Mouse (Mus musculus) hindbrain, embryonic 14.5 days (tissue): ENCODE data around the gene Fam83f. TPM values are rescaled to one million over a fixed set of nuclear protein-coding genes. Genes with fewer than 3 reads are reported as not detected.

Source experiments
- ATAC-seq: fragments of 200-750 bp; cut with Nextera tagmentation; 2 replicates; pipeline ENCODE4 v1.8.0; 2017; ENCODE audit warnings: moderate number of reproducible peaks, mild to moderate bottlenecking, moderate TSS enrichment, moderate library complexity; ENCODE audit not compliant: low FRiP score
- DNase-seq: peaks from one replicate; pipeline ENCODE4 v3.0.0-alpha.2; 2015; ENCODE audit warnings: low spot score
- H3K27ac ChIP-seq: fragments of 300-500 bp; sonication (generic); 2 replicates; pipeline ENCODE4 v1.5.1; 2014; ENCODE audit warnings: mild to moderate bottlenecking, moderate library complexity
- H3K27me3 ChIP-seq: fragments of 300-500 bp; sonication (generic); 2 replicates; pipeline ENCODE4 v1.6.1; 2014; ENCODE audit warnings: mild to moderate bottlenecking, low read length, mixed read lengths; ENCODE audit not compliant: control insufficient read depth, insufficient read depth
- H3K36me3 ChIP-seq: fragments of 300-500 bp; sonication (generic); replicated peaks from 2 replicates; pipeline ENCODE4 v1.6.1; 2014; ENCODE audit not compliant: control insufficient read depth, insufficient read depth
- H3K4me1 ChIP-seq: fragments of 300-500 bp; sonication (generic); replicated peaks from 2 replicates; pipeline ENCODE4 v1.6.1; 2014; ENCODE audit warnings: antibody characterized with exemption, low read length, mixed read lengths; ENCODE audit not compliant: control insufficient read depth, insufficient read depth
- H3K4me2 ChIP-seq: fragments of 300-500 bp; sonication (generic); replicated peaks from 2 replicates; pipeline ENCODE4 v1.6.1; 2014; ENCODE audit warnings: mild to moderate bottlenecking, moderate library complexity
- H3K4me3 ChIP-seq: fragments of 300-500 bp; sonication (generic); replicated peaks from 2 replicates; pipeline ENCODE4 v1.5.1; 2014; ENCODE audit warnings: mild to moderate bottlenecking, low read length
- H3K9ac ChIP-seq: fragments of 300-500 bp; sonication (generic); 2 replicates; pipeline ENCODE4 v1.6.1; 2014
- H3K9me3 ChIP-seq: fragments of 300-500 bp; sonication (generic); 2 replicates; pipeline ENCODE4 v1.6.1; 2016; ENCODE audit warnings: low read length; ENCODE audit not compliant: control insufficient read depth
- WGBS: fragments of 180-500 bp; shearing (Covaris S2); extraction: QIAGEN DNeasy Blood & Tissue Kit; methylation state at CpG from one replicate; pipeline ENCODE4 v1.1.7; 2014; 5-methylcytosine and 5-hydroxymethylcytosine counted together
- microRNA-seq: library from miRNA; unstranded; fragments of <30 nt; microRNA quantifications from one replicate; pipeline ENCODE4, GENCODE M21; 2016
- polyA plus RNA-seq: library from polyadenylated mRNA; unstranded; fragments of >200 nt; fragmentation: Nextera tagmentation; extraction: Ambion mirVana; gene quantifications from 2 replicates; pipeline ENCODE4 v1.2.1, GENCODE M21; 2014

Fam83f gene
- polyA plus RNA-seq, 1 experiment from 2014 or later: 0.20 TPM

GRCm38 (mm10) chr15:80742991-80743474 lies 71.4 kb downstream of the Fam83f start:
- no peak overlapping the region for H3K27ac ChIP-seq
- H3K4me2 ChIP-seq: no peak overlapping the region
- no peaks in the 10 kb centered on the region for H3K9me3 ChIP-seq
- H3K27me3 ChIP-seq: no peaks in the 10 kb centered on the region
- 93% methylated on average over 3 of the region's 3 CpGs for WGBS
- no peak overlapping the region for H3K4me3 ChIP-seq
- no peak overlapping the region for H3K9ac ChIP-seq
- DNase-seq (no peak), ATAC-seq (no peak)
- no peaks in the 10 kb centered on the region for H3K4me1 ChIP-seq
- H3K36me3 ChIP-seq: no peaks in the 10 kb centered on the region

GRCm38 (mm10) chr15:80743606-80744005 lies 72.0 kb downstream of the Fam83f start:
- no peaks in the 10 kb centered on the region for H3K36me3 ChIP-seq
- H3K27ac ChIP-seq: no peak overlapping the region
- no peak for DNase-seq
- no peak overlapping the region for H3K4me2 ChIP-seq
- H3K4me3 ChIP-seq: no peak overlapping the region
- no peak for ATAC-seq
- H3K4me1 ChIP-seq: no peaks in the 10 kb centered on the region
- no peak overlapping the region for H3K9ac ChIP-seq
- H3K9me3 ChIP-seq: no peaks in the 10 kb centered on the region
- no peaks in the 10 kb centered on the region for H3K27me3 ChIP-seq
- WGBS: 91% methylated on average over 7 of the region's 7 CpGs

GRCm38 (mm10) chr15:80744667-80745422 lies 73.2 kb downstream of the Fam83f start:
- Histone ChIP-seq H3K4me2 (no peak overlapping the region), H3K36me3 (no peaks in the 10 kb centered on the region; the same call in 1 of the 2 replicates), H3K27me3 (no peaks in the 10 kb centered on the region), H3K9ac (no peak overlapping the region), H3K4me1 (no peaks in the 10 kb centered on the region), H3K4me3 (no peak overlapping the region), H3K27ac (no peak overlapping the region), H3K9me3 (no peaks in the 10 kb centered on the region)
- no peak for ATAC-seq
- no peak for DNase-seq
- 89% methylated on average over 3 of the region's 3 CpGs for WGBS

- H3K27ac ChIP-seq: no peak overlapping the region
- no peak for DNase-seq
- H3K4me2 ChIP-seq: no peak overlapping the region
- H3K27me3 ChIP-seq: no peaks in the 10 kb centered on the region
- ATAC-seq: no peak
- no peak overlapping the region for H3K4me3 ChIP-seq
- H3K9me3 ChIP-seq: no peaks in the 10 kb centered on the region
- whole genome bisulfite sequencing: 66% methylated on average over 5 of the region's 5 CpGs
- no peaks in the 10 kb centered on the region for H3K4me1 ChIP-seq
- no peaks in the 10 kb centered on the region; the same call in 1 of the 2 replicates for H3K36me3 ChIP-seq
- H3K9ac ChIP-seq: no peak overlapping the region
Observed at GRCm38 (mm10) chr15:80748979-80749378, 77.3 kb downstream of the Fam83f start.

Small RNAs within 50 kb of the gene (microRNA-seq; reads per million reads assigned to microRNA genes)
- not detected for gene Mir6957

Other genes with a start within 250 kb of the Fam83f start
- not detected in 2 replicates for gene Enthd1, start 106.7 kb upstream of the Fam83f start, polyA plus RNA-seq
- 0.23 and 0.26 TPM in 2 replicates for gene Grap2, start 99.3 kb upstream of the Fam83f start, polyA plus RNA-seq
- gene Tnrc6b, start 39.5 kb downstream of the Fam83f start, polyA plus RNA-seq: 19.0 and 27.9 TPM in 2 replicates